Mouse (Mus musculus): ENCODE data around the gene Asic3.

The Asic3 gene

GRCm38 (mm10) chr5:24423129-24424003 is 10.2 kb downstream of the Asic3 start, which contains the start of the genes Cdk5 and Slc4a2:
Gene Cdk5 (minus strand): TSS chr5:24423530.
Gene Slc4a2 (plus strand): TSS chr5:24423837.
- peak; percentile 98 for DNase-seq

GRCm38 (mm10) chr5:24424004-24424781 is 11.0 kb downstream of the Asic3 start:
- DNase-seq, result peak; percentile 66

GRCm38 (mm10) chr5:24424861-24425411 is 11.7 kb downstream of the Asic3 start:
- peak; percentile 72 for DNase-seq

DNA sequence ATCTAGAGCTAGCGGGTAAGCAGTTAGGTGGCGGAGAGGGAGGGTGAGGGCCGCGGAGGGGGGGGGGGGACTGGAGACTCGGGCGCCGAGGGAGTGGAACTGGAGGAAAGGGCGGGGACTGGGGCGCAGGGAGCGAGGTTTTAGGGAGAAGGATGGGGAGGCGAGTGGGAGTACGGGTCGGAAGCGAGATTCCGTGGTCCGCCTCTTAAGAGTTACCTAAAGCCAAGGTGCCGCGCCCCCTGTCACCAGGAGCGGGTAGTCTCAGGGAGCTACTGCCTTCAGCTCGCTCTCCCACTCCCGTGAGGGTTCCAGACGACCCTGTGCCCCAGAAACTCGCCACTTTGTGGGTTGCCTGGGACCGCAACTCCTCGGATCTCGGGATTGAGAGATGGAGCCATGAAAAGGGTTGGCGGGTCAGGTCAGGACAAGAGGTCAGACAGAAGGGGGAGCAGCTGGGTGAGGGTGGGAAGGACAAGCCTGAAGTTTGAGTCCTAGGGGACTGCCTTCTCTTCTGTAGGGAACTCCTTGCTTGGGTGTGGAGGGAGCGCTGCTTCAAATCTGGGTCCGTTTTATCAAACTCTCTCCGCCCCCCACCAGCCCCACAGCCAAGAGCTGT is 12.3 kb downstream of the Asic3 start:
- DNase-seq, result no peak

GRCm38 (mm10) chr5:24426037-24426432 is 12.8 kb downstream of the Asic3 start:
- no peak for DNase-seq

- no peak for DNase-seq
Observed at GRCm38 (mm10) chr5:24426556-24427284, 13.5 kb downstream of the Asic3 start.

- no peak for DNase-seq
Observed at GRCm38 (mm10) chr5:24427285-24427633, 14.1 kb downstream of the Asic3 start.

DNA sequence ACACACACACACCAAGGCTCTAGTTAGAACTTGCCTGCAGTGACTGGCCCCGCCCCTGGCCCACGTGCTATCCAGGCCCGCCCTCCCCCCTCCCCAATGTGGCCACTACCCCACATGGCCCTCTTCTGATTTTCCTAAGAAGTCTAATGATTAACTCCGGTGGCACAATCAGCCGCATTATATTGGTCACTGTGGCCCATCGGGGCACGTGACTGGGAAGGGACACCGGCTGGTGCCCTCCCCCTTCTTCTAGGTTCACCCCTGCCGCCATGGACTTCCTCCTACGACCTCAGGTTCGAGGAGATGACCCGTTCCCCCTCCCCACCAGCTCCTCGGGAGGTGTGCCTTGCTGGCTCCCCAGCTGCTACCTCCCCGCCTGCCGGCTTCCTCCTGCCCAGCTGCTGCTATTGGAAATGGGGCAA is 14.8 kb downstream of the Asic3 start:
- DNase-seq, result no peak

DNA sequence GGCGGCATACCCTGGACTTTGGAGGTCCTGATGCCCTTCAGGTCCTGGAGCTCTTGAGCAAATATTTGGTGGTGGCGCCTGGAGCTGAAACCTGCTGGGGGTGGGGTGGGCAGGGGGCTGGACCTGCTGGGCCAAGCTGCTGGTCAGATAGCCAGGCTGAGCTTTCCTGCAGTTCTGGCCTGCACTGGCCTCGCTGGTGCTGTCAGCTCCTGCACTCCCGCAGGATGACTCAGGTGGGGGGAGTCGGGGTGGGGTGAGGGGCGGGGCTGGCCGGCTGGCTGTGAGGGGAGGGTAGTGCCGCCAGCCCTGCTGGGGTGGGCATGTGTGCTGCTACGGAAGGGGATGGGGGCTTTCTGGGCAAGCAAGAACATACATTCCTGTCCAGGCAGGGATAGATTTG is 15.4 kb downstream of the Asic3 start:
- no peak for DNase-seq

DNA sequence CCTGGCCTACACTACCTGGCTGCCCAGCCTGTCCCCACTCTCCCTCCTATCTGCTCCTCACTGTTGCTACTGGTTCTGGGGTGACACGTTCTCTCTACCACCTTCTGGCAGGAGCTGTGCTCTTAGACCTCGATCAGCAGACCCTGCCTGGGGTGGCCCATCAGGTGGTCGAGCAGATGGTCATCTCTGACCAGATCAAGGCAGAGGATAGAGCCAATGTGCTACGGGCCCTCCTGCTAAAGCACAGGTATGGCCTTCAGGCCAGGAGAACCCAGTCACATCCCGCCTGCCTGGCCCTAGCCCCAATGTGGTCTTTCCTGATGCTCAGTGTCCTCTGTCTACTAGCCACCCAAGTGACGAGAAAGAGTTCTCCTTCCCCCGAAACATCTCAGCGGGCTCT is 20.8 kb downstream of the Asic3 start:
- DNase-seq, result no peak

GRCm38 (mm10) chr5:24441187-24441586 is 28.0 kb downstream of the Asic3 start:
- no peak for DNase-seq

DNA sequence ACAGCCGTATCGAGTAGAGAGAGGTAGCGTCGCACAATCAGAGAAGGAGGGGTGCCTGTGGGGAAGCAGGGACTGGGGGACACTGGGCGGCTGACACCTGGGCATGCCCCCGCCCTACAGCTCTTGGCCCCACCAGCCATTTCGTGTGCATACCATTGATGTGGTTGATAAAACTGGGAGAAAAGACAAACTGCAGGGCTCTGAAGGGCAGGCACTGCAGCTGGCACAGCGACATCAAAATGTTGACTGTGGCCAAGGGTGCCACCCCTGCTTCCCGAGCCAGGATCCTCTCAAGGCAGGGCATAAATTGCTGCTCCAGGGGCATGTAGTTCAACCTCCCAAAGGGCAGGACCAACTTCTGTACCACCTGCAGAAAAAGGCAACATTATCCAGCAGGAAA is 28.8 kb downstream of the Asic3 start:
- DNase-seq, result no peak

DNA sequence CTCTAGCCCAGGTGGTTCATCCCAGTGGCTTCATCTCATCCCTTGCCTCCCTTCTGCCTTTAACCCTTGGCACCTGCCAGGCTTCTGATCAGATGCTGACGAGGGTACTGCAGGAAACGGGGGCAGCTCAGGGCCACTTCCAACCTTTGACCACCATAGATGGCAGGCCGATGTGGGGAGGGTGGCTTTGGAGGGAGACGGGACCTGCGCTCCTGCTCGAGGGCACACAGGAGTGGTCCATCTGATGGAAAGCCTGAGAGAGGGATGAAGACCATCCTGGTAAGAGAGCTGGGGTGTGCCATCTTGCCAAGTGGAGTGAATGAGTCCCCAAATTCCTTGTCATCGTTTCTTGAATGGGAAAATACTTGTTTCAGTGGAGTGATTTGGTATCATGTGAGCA is 30.0 kb downstream of the Asic3 start:
- DNase-seq, result no peak

DNA sequence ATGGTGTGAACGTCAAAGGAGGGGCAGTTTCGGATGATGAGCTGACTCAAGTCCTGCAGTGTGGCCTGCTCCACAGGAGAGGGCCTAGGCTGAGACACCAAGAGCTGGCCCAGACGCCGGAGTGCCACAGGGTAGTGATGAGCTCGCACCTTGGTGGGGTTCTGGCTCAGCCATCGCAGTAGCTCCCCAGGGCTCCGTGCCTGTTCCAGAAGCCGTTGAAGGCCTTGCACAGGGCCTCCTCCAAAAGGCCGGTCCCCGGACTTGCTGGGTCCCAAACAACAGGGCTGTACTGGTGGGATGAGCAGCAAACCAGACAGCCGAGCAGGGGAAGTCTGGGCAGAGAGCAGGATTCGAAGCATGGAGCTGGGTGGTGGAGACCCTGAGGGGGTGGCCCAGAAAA is 30.7 kb downstream of the Asic3 start:
- DNase-seq, result no peak

DNA sequence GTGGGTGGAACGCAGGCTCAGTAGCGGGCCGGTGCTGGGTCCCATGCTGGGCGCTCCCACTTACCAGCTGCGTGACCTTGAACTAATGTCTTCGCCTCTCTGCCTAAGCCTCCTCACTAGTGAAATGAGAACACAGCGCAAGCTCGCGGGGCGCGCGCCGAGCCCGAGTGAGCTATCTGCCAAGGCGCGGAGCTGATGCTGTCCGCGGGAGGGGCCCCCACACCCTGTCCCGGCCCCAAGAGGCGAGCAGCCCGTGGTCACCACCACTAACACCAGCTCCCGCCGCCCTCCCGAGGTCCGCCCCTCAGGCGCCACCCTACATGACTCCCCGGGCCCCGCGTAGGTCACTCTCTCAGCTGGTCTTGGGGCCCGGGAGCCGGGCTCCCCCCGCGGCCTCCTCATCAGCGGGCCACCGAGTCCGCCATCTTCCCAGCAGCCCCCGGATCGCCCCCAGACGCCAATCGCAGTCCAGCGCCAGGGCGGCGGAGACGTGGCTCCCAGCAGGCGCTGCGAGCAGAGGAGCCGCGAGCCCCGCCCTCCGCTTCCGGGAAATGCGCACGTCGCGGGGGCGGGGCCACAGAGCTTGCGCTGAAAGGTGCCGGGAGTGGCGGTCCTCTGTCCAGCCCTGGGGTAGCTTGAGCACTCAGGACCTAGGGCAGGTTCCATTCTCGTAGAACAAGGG is 31.7 kb downstream of the Asic3 start, which contains the start of gene Fastk:
Fastk (minus strand) TSS at position 542 of the 682 bp plus-strand sequence.
- peak; percentile 92 for DNase-seq

DNA sequence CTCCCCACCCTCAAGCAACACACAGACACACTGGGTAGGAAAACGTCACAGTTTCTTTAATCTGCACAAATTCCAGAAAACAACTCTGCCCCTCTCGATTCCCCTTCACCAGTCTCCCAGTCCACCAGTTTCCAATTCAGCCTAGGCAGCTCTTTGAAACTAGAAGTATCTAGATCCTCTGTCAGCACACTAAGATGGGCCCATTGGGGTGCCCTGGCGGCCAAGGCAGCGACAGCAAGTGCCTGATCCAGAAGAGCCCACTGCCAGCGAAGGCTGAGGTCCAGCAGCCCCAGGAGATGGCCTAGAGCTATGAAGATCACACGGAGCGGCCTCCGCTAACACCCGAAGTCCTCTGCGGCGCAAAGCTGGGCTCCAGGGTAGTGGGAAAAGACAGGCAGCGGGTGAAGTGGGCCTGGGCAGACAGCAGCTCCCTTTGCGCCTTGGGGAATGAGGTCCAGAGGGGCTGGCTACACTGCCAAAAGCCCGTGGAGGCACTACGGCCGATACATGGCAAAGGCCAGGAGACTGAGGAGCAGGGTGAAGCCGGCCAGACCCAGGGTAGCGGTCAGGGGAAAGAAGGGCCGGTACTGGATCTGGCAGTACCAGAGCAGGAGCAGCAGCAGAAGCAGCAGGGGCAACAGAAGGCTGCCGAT is 32.4 kb downstream of the Asic3 start:
- peak; percentile 48 for DNase-seq

- no peak for DNase-seq
Observed at GRCm38 (mm10) chr5:24446630-24447029, 33.4 kb downstream of the Asic3 start.

GRCm38 (mm10) chr5:24447624-24448298 is 34.6 kb downstream of the Asic3 start, which contains the start of gene Tmub1:
Gene Tmub1 (minus strand): TSS chr5:24447854.
- peak; percentile 79 for DNase-seq

- peak; percentile 85 for DNase-seq
Observed at GRCm38 (mm10) chr5:24451264-24452029, 38.3 kb downstream of the Asic3 start.

Data from cerebellum, adult 11 months (tissue).